Mouse (Mus musculus) embryonic facial prominence, embryonic 11.5 days (tissue): ENCODE measurements at regions not wholly inside any gene's neighbourhood (a gene's known extent, or its start where the extent isn't known, plus 50 kb on each side); places are given as distances from the start of the nearest gene placed in this dataset.
A peak's percentile ranks its signal among the peaks of the same experiment; 100 is the strongest.

Source experiments
- ATAC-seq: fragments of 200-750 bp; cut with Nextera tagmentation; replicated peaks from 2 replicates; pipeline ENCODE4 v1.8.0; 2017; ENCODE audit warnings: low read depth; ENCODE audit not compliant: insufficient number of reproducible peaks, low FRiP score, low TSS enrichment
- DNase-seq: peaks from one replicate; pipeline ENCODE4 v3.0.0-alpha.2; 2015; ENCODE audit warnings: low spot score
- H3K27ac ChIP-seq: fragments of 300-500 bp; sonication (generic); replicated peaks from 2 replicates; pipeline ENCODE4 v1.5.1; 2014; ENCODE audit warnings: mild to moderate bottlenecking, low read depth, low read length, control low read depth
- H3K27me3 ChIP-seq: fragments of 300-500 bp; sonication (generic); 2 replicates; pipeline ENCODE4 v1.6.1; 2014; ENCODE audit warnings: mild to moderate bottlenecking, low read length, moderate library complexity, mixed read lengths; ENCODE audit not compliant: control insufficient read depth, insufficient read depth
- H3K36me3 ChIP-seq: fragments of 300-500 bp; sonication (generic); replicated peaks from 2 replicates; pipeline ENCODE4 v1.6.1; 2014; ENCODE audit warnings: low read depth, mild to moderate bottlenecking, low read length, moderate library complexity, mixed read lengths; ENCODE audit not compliant: control insufficient read depth, insufficient read depth
- H3K4me1 ChIP-seq: fragments of 300-500 bp; sonication (generic); 2 replicates; pipeline ENCODE4 v1.6.1; 2014; ENCODE audit warnings: low read length, mixed read lengths; ENCODE audit not compliant: control insufficient read depth, insufficient read depth
- H3K4me2 ChIP-seq: fragments of 300-500 bp; sonication (generic); 2 replicates; pipeline ENCODE4 v1.6.1; 2014; ENCODE audit warnings: low read depth, mild to moderate bottlenecking, control low read depth, low read length, moderate library complexity
- H3K4me3 ChIP-seq: fragments of 300-500 bp; sonication (generic); 2 replicates; pipeline ENCODE4 v1.5.1; 2014; ENCODE audit warnings: low read depth, low read length, control low read depth
- H3K9ac ChIP-seq: fragments of 300-500 bp; sonication (generic); replicated peaks from 2 replicates; pipeline ENCODE4 v1.6.1; 2014; ENCODE audit warnings: mild to moderate bottlenecking, control low read depth, low read length
- H3K9me3 ChIP-seq: fragments of 300-500 bp; sonication (generic); replicated peaks from 2 replicates; pipeline ENCODE4 v1.6.1; 2016; ENCODE audit warnings: mild to moderate bottlenecking, low read length, inconsistent platforms, mixed read lengths; ENCODE audit not compliant: control insufficient read depth
- WGBS: fragments of 180-500 bp; shearing (Covaris S2); extraction: QIAGEN DNeasy Blood & Tissue Kit; methylation state at CpG from one replicate; pipeline ENCODE4 v1.1.7; 2014; 5-methylcytosine and 5-hydroxymethylcytosine counted together

DNA sequence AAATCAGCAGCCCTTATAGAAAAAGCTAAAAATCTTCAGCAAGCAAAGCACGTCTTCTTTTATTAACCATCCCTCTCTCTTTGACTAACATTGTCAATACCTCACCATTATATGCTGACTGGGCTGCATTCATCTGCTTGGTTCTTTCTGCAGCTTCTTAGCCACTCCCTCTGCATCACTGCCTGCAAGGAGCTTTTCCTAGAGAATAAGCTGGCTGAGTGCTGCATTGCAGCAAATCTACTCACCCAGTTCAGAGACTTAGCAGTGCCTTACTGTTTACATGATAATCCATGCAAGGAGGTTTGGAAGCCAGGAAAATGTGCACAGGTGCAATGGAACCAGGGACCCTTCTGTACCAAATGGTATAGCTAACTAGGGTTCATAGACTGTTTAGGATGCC is 175.9 kb downstream of the Rad51ap2 start:
- ATAC-seq, result no peak
- Histone ChIP-seq H3K9ac (no peak overlapping the region), H3K4me2 (no peak overlapping the region), H3K27ac (no peak overlapping the region), H3K27me3 (no peaks in the 10 kb centered on the region), H3K9me3 (no peaks in the 10 kb centered on the region), H3K36me3 (no peaks in the 10 kb centered on the region), H3K4me3 (no peak overlapping the region), H3K4me1 (no peaks in the 10 kb centered on the region)
- DNase-seq, result no peak
- WGBS, result 77% methylated on average over 1 of the region's 1 CpGs

DNA sequence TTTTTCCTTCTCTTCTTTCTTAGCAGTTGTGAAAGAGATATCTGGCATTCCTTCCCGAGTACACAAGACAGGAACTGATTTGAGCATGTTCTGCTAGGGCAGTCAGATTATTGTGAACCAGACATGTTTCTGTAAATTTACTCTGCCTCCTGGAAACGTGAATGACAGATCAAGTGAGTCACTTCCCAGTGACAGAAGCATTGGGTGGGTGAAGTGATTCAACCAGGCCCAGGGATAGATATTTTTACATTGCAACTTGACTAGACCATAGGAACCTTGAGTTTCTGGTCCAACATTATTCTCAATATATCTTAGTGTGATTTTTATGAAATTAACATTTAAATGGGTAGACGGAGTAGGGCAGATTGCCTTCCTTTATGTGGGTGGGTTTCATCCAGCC is 217.4 kb downstream of the Rad51ap2 start:
- H3K9ac ChIP-seq, result no peak overlapping the region
- no peak overlapping the region for H3K4me2 ChIP-seq
- H3K36me3 ChIP-seq, result no peaks in the 10 kb centered on the region
- no peaks in the 10 kb centered on the region for H3K27me3 ChIP-seq
- H3K4me1 ChIP-seq, result no peaks in the 10 kb centered on the region
- DNase-seq (no peak), ATAC-seq (no peak)
- no peak overlapping the region for H3K27ac ChIP-seq
- no peaks in the 10 kb centered on the region for H3K9me3 ChIP-seq
- no peak overlapping the region for H3K4me3 ChIP-seq
- 75% methylated on average over 3 of the region's 3 CpGs for WGBS

DNA sequence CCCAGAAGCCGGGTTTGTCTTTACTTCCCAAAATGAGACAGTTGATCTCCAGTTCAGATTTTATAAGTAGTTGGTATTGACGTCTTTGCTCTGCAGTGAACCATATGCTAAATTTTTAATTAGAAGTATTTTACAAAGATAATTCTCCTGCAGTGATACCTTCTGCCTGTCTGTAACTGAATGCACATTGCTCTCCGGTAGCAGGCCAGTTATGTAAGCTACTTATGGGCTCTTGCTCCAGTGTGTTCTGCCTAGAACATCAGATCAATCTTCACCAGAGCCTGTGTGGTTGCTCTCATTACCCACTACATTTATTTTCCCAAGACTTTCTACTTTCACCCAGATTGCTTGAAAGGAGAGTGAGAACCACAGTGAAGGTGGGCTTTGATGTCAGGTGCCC is 238.9 kb downstream of the Rad51ap2 start:
- H3K27me3 ChIP-seq, result no peaks in the 10 kb centered on the region
- no peak overlapping the region for H3K9ac ChIP-seq
- H3K4me3 ChIP-seq, result no peak overlapping the region
- no peak for DNase-seq
- no peaks in the 10 kb centered on the region for H3K36me3 ChIP-seq
- H3K4me1 ChIP-seq, result no peaks in the 10 kb centered on the region
- ATAC-seq, result no peak
- no peak overlapping the region for H3K27ac ChIP-seq
- WGBS, result 83% methylated on average over 3 of the region's 3 CpGs
- no peak overlapping the region for H3K4me2 ChIP-seq
- H3K9me3 ChIP-seq, result no peaks in the 10 kb centered on the region

DNA sequence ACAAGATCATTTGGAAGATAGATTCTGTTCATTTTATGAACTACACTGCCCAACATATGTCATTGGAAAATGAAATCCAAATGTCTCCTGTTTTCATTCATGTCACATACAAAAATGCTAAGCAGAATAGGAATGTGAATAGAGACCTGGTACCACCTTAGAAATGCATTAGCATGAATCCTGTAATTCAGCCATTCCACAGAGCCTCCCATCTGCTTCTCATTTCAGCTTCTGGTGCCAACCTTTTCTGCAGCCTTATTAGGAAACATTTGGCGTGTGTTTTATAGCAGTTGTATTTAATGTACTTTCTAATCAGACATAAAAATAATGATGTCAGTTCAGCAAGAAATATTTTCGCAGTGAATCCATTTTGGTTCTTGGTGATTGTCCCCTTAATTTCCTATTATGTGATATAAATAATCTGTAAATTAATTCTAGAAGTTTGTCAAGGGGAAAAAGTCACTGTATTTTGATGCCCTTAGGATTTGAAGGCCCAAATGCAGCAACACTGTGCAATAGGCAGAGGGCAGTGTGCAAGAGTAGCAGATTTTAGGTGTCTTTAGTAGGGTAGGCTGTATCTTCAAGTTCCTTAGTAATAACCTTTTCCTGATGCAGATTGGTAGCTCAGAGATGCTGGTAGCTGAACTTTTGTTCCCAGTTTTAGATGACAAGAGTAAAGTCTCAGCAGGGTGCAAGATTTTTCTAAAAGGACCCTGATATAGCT is 253.2 kb downstream of the Rad51ap2 start:
- Histone ChIP-seq H3K27ac (no peak overlapping the region), H3K27me3 (no peaks in the 10 kb centered on the region), H3K4me2 (no peak overlapping the region), H3K36me3 (no peaks in the 10 kb centered on the region), H3K4me1 (no peaks in the 10 kb centered on the region), H3K9me3 (no peaks in the 10 kb centered on the region), H3K9ac (no peak overlapping the region), H3K4me3 (no peak overlapping the region)
- ATAC-seq (no peak), DNase-seq (peak; percentile 27)
- WGBS, result 69% methylated on average over 2 of the region's 2 CpGs

DNA sequence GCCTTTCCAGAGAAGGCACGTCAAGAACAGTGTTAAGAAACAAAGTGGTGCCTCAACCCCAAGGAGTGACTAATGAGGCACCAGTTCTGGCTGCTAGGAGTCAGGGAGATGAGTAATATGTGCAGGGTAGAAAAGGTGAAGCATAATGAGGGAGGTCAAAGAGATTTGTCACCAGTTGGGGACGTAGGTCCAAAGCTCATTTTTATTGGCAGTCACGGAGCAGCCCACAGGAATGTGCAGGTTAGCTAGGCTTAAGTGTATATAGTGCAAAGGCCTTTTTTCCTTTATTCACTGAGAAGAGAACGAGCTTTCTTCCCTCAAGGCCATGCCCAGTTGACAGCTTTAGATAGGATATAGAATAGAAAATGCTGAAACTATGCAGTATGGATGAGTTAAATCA is 261.8 kb downstream of the Rad51ap2 start:
- WGBS, result 76% methylated on average over 4 of the region's 4 CpGs
- Histone ChIP-seq H3K4me2 (no peak overlapping the region), H3K27ac (no peak overlapping the region), H3K4me1 (no peaks in the 10 kb centered on the region), H3K9me3 (no peaks in the 10 kb centered on the region), H3K36me3 (no peaks in the 10 kb centered on the region), H3K9ac (no peak overlapping the region), H3K4me3 (no peak overlapping the region), H3K27me3 (no peaks in the 10 kb centered on the region)
- no peak for ATAC-seq
- no peak for DNase-seq

DNA sequence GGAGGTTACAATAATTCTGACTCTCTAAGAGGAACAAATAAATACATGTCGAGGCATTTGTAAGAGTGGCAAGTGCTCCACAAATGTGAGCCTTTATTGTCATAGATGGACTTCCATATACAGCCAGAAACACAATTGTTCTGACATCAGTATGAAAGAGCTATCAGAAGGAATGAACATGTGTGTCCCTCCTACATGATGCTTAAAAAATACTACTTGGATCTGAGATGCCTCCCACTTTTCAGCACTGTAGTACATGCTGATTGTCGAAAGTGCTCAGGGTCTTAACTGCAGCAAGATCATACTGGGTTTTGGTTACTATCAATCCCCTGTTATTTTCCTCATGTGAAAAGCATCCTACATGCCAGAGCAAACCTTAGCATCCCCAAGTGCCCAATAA is 295.6 kb downstream of the Rad51ap2 start:
- H3K4me2 ChIP-seq, result no peak overlapping the region
- H3K4me3 ChIP-seq, result no peak overlapping the region
- no peak overlapping the region for H3K9ac ChIP-seq
- no peaks in the 10 kb centered on the region for H3K36me3 ChIP-seq
- H3K27me3 ChIP-seq, result no peaks in the 10 kb centered on the region
- no peak for DNase-seq
- no peak for ATAC-seq
- no peak overlapping the region for H3K27ac ChIP-seq
- no peaks in the 10 kb centered on the region for H3K9me3 ChIP-seq
- whole genome bisulfite sequencing, result 85% methylated on average over 2 of the region's 2 CpGs
- H3K4me1 ChIP-seq, result no peaks in the 10 kb centered on the region

DNA sequence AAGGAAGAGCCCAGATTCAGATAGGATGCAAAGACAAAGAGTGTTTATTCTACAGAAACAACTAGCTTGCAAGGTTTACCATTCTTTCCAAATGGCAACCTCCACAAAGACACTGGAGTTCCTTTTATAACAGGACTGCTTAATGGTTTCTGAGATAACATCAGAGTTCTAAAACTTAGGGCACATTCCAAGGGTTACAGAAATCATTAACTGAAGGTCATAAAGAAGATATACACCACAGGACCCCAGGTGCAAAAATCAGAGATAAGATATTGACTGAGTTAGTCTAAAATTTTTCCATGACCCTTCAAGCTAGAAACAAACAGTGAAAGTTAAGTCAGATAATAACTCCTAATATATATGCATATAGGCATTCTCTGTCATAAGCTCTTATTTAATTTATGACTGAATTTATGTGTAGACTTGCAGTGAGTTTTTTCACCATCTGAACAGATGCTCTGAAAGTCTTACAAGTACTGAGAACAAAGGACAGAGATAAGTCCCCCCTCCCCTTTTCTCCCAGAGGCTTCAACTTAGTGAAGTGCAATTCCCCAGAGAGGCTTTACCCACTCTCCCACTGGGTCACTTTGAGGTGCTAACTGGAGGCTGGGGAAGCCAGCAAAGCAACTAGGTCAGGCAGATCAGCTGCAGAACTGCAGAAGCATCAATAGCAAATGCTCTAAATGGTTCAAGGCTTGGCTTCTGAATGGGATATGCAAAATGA is 298.5 kb downstream of the Rad51ap2 start:
- Histone ChIP-seq H3K27ac (no peak overlapping the region), H3K4me3 (no peak overlapping the region), H3K4me1 (no peaks in the 10 kb centered on the region), H3K36me3 (no peaks in the 10 kb centered on the region), H3K27me3 (no peaks in the 10 kb centered on the region), H3K9ac (no peak overlapping the region), H3K9me3 (no peaks in the 10 kb centered on the region), H3K4me2 (no peak overlapping the region)
- DNase-seq (no peak), ATAC-seq (no peak)

DNA sequence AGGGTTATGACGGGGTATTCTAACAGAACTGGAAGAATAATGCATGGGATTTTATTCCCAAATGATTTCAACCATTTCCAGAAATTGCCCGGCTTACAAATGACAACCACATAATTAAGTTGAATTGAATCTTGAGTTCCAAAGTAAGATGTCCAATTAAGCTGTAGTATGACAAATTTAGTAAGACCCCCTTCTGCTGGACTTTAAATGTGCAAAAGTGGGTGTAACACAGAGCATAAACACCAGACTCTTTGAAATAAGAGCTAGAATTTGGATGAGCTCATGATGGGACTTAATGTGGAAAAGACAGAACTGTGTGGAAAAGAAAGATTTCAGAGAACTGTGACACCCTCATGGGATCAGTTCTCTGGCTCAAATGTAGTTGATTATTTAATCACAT is 346.4 kb downstream of the Rad51ap2 start:
- no peaks in the 10 kb centered on the region for H3K27me3 ChIP-seq
- WGBS, result 77% methylated on average over 2 of the region's 2 CpGs
- H3K9ac ChIP-seq, result no peak overlapping the region
- no peak for ATAC-seq
- H3K9me3 ChIP-seq, result no peaks in the 10 kb centered on the region
- no peak overlapping the region for H3K4me3 ChIP-seq
- H3K27ac ChIP-seq, result no peak overlapping the region
- H3K4me2 ChIP-seq, result no peak overlapping the region
- DNase-seq, result no peak
- no peaks in the 10 kb centered on the region for H3K4me1 ChIP-seq
- H3K36me3 ChIP-seq, result no peaks in the 10 kb centered on the region
